Mouse (Mus musculus) midbrain, embryonic 16.5 days (tissue): ENCODE measurements around the gene Rb1. TPM values are rescaled to one million over a fixed set of nuclear protein-coding genes. Genes with fewer than 3 reads are reported as not detected.

Experiments
- ATAC-seq: fragments of 200-750 bp; cut with Nextera tagmentation; 2 replicates; pipeline ENCODE4 v1.8.0; 2017; ENCODE audit warnings: moderate TSS enrichment
- H3K27ac ChIP-seq: fragments of 300-500 bp; sonication (generic); 2 replicates; pipeline ENCODE4 v1.5.1; 2014; ENCODE audit warnings: mild to moderate bottlenecking, low read length, mixed read lengths
- H3K27me3 ChIP-seq: fragments of 300-500 bp; sonication (generic); 2 replicates; pipeline ENCODE4 v1.6.1; 2014; ENCODE audit warnings: low read depth, low read length, mixed read lengths; ENCODE audit not compliant: control insufficient read depth, insufficient read depth
- H3K36me3 ChIP-seq: fragments of 300-500 bp; sonication (generic); 2 replicates; pipeline ENCODE4 v1.6.1; 2014; ENCODE audit warnings: mild to moderate bottlenecking, low read length, moderate library complexity, mixed read lengths; ENCODE audit not compliant: control insufficient read depth, insufficient read depth
- H3K4me1 ChIP-seq: fragments of 300-500 bp; sonication (generic); 2 replicates; pipeline ENCODE4 v1.6.1; 2014; ENCODE audit warnings: mild to moderate bottlenecking, low read length, mixed read lengths; ENCODE audit not compliant: control insufficient read depth, insufficient read depth
- H3K4me2 ChIP-seq: fragments of 300-500 bp; sonication (generic); 2 replicates; pipeline ENCODE4 v1.6.1; 2014; ENCODE audit warnings: mild to moderate bottlenecking, low read length, mixed read lengths
- H3K4me3 ChIP-seq: fragments of 300-500 bp; sonication (generic); 2 replicates; pipeline ENCODE4 v1.5.1; 2014; ENCODE audit warnings: low read depth, mild to moderate bottlenecking, low read length, moderate library complexity, mixed read lengths
- H3K9ac ChIP-seq: fragments of 300-500 bp; sonication (generic); 2 replicates; pipeline ENCODE4 v1.6.1; 2014; ENCODE audit warnings: low read depth, low read length, mixed read lengths
- H3K9me3 ChIP-seq: fragments of 300-500 bp; sonication (generic); replicated peaks from 2 replicates; pipeline ENCODE4 v1.6.1; 2014; ENCODE audit warnings: mild to moderate bottlenecking, low read length, mixed read lengths; ENCODE audit not compliant: control insufficient read depth, poor library complexity, severe bottlenecking
- WGBS: fragments of 180-500 bp; shearing (Covaris S2); extraction: QIAGEN DNeasy Blood & Tissue Kit; methylation state at CpG from one replicate; pipeline ENCODE4 v1.1.7; 2014; 5-methylcytosine and 5-hydroxymethylcytosine counted together
- polyA plus RNA-seq: library from polyadenylated mRNA; unstranded; fragments of >200 nt; fragmentation: Nextera tagmentation; extraction: Ambion mirVana; gene quantifications from 2 replicates; pipeline ENCODE4 v1.2.1, GENCODE M21; 2015

Gene Rb1
- polyA plus RNA-seq, 1 experiment from 2014 or later, result 20.4 TPM

GRCm38 (mm10) chr14:73148125-73148524 is 177.5 kb downstream of the Rb1 start:
- Histone ChIP-seq H3K9me3 (no peaks in the 10 kb centered on the region), H3K27me3 (no peaks in the 10 kb centered on the region), H3K9ac (no peak overlapping the region), H3K4me1 (peaks cover 10% of the 10 kb centered on the region; the same call in 1 of the 2 replicates), H3K4me2 (no peak overlapping the region), H3K27ac (no peak overlapping the region), H3K4me3 (no peak overlapping the region), H3K36me3 (no peaks in the 10 kb centered on the region)
- no peak for ATAC-seq
- 88% methylated on average over 3 of the region's 3 CpGs for WGBS

GRCm38 (mm10) chr14:73146721-73147120 is 178.9 kb downstream of the Rb1 start:
- ATAC-seq, result no peak
- Histone ChIP-seq H3K9me3 (no peaks in the 10 kb centered on the region), H3K4me3 (no peak overlapping the region), H3K36me3 (no peaks in the 10 kb centered on the region), H3K4me1 (peaks cover 18% of the 10 kb centered on the region), H3K9ac (no peak overlapping the region), H3K4me2 (no peak overlapping the region), H3K27ac (no peak overlapping the region), H3K27me3 (no peaks in the 10 kb centered on the region)
- 84% methylated on average over 3 of the region's 3 CpGs for WGBS

DNA sequence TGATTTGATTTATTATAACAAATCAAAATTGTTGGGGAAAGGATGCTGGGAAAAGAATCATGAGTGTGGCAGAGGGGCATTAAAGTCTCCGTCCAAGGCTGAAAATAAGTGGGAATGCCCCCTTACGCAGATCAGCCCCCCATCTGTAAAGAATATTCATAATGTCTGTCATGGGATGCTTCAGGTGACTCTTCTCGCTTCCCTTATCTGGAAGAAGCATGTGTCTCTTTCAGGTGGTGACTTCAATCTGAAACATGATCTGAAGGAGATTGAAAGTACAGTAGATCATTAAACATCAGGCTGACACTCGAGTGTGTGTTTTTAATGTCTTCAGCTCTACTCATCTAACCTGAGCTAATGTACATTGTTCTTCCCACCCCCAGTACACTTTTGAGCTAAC is 180.1 kb downstream of the Rb1 start:
- H3K36me3 ChIP-seq, result no peaks in the 10 kb centered on the region
- no peak for ATAC-seq
- no peak overlapping the region for H3K4me2 ChIP-seq
- H3K27ac ChIP-seq, result no peak overlapping the region
- H3K4me3 ChIP-seq, result no peak overlapping the region
- H3K9ac ChIP-seq, result no peak overlapping the region
- H3K4me1 ChIP-seq, result peaks cover 19% of the 10 kb centered on the region
- H3K27me3 ChIP-seq, result no peaks in the 10 kb centered on the region
- 95% methylated on average over 4 of the region's 4 CpGs for whole genome bisulfite sequencing
- no peaks in the 10 kb centered on the region for H3K9me3 ChIP-seq

GRCm38 (mm10) chr14:73143710-73144420 is 181.8 kb downstream of the Rb1 start:
- Histone ChIP-seq H3K36me3 (no peaks in the 10 kb centered on the region), H3K9ac (peak overlapping the region; percentile 98), H3K4me2 (peak overlapping the region; percentile 84), H3K4me1 (peaks cover 19% of the 10 kb centered on the region), H3K27me3 (no peaks in the 10 kb centered on the region), H3K4me3 (peak overlapping the region; percentile 89), H3K9me3 (no peaks in the 10 kb centered on the region), H3K27ac (peak overlapping the region; percentile 99)
- peak; percentile 33 for ATAC-seq
- WGBS, result 32% methylated on average over 25 of the region's 25 CpGs

- Histone ChIP-seq H3K27ac (peak overlapping the region; percentile 99), H3K4me2 (peak overlapping the region; percentile 84), H3K9me3 (no peaks in the 10 kb centered on the region), H3K4me1 (peaks cover 19% of the 10 kb centered on the region), H3K36me3 (no peaks in the 10 kb centered on the region), H3K9ac (peak overlapping the region; percentile 98), H3K27me3 (no peaks in the 10 kb centered on the region), H3K4me3 (peak overlapping the region; percentile 89)
- 0% methylated on average over 62 of the region's 88 CpGs for WGBS
- peak; percentile 96 for ATAC-seq
Observed at GRCm38 (mm10) chr14:73142896-73143709, 182.5 kb downstream of the Rb1 start.

- H3K36me3 ChIP-seq, result no peaks in the 10 kb centered on the region
- H3K27me3 ChIP-seq, result no peaks in the 10 kb centered on the region
- peak overlapping the region; percentile 99 for H3K27ac ChIP-seq
- under 1% methylated on average over 11 of the region's 11 CpGs for WGBS
- no peak; the same call in 1 of the 2 replicates for ATAC-seq
- H3K9ac ChIP-seq, result peak overlapping the region; percentile 98
- H3K4me1 ChIP-seq, result peaks cover 19% of the 10 kb centered on the region
- H3K4me3 ChIP-seq, result peak overlapping the region; percentile 89
- peak overlapping the region; percentile 84 for H3K4me2 ChIP-seq
- H3K9me3 ChIP-seq, result no peaks in the 10 kb centered on the region
Observed at GRCm38 (mm10) chr14:73142421-73142895, 183.2 kb downstream of the Rb1 start.

GRCm38 (mm10) chr14:73141800-73142199 is 183.8 kb downstream of the Rb1 start:
- Histone ChIP-seq H3K27ac (peak overlapping the region; percentile 99; the same call in 1 of the 2 replicates), H3K4me1 (peaks cover 19% of the 10 kb centered on the region), H3K4me3 (no peak overlapping the region; the same call in 1 of the 2 replicates), H3K9me3 (no peaks in the 10 kb centered on the region), H3K36me3 (no peaks in the 10 kb centered on the region), H3K4me2 (no peak overlapping the region; the same call in 1 of the 2 replicates), H3K9ac (no peak overlapping the region), H3K27me3 (no peaks in the 10 kb centered on the region)
- 38% methylated on average over 3 of the region's 3 CpGs for WGBS
- no peak for ATAC-seq

DNA sequence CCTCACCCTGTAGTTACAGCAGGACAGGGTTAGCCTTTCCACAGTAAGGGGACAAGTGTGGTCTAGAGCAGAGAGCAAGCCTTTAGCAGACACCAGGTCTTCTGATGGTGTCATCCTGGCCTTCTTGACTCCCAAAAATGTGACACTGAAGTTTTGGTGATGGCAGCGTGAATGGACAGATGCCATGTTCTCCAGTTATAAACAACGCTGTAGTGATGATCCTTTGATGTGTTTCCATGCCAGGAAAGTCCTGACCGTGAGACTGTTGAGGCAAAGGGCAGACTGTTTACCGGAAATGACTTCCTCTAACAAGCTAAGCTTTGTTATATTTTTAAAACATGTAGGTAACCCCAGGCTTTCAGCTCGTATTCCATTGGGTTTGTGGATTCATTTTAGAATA is 185.8 kb downstream of the Rb1 start:
- no peak overlapping the region for H3K4me2 ChIP-seq
- no peaks in the 10 kb centered on the region for H3K36me3 ChIP-seq
- H3K4me3 ChIP-seq, result no peak overlapping the region
- H3K9ac ChIP-seq, result no peak overlapping the region
- no peak overlapping the region for H3K27ac ChIP-seq
- H3K27me3 ChIP-seq, result no peaks in the 10 kb centered on the region
- no peaks in the 10 kb centered on the region; the same call in 1 of the 2 replicates for H3K9me3 ChIP-seq
- 85% methylated on average over 5 of the region's 5 CpGs for WGBS
- peaks cover 19% of the 10 kb centered on the region for H3K4me1 ChIP-seq
- ATAC-seq, result no peak

- 95% methylated on average over 7 of the region's 7 CpGs for WGBS
- H3K27me3 ChIP-seq, result no peaks in the 10 kb centered on the region
- no peak overlapping the region for H3K9ac ChIP-seq
- no peak for ATAC-seq
- H3K4me1 ChIP-seq, result peaks cover 9% of the 10 kb centered on the region
- no peaks in the 10 kb centered on the region for H3K36me3 ChIP-seq
- no peak overlapping the region for H3K4me3 ChIP-seq
- no peaks in the 10 kb centered on the region; the same call in 1 of the 2 replicates for H3K9me3 ChIP-seq
- H3K4me2 ChIP-seq, result no peak overlapping the region
- H3K27ac ChIP-seq, result no peak overlapping the region
Observed at GRCm38 (mm10) chr14:73138483-73138882, 187.1 kb downstream of the Rb1 start.
